Mouse (Mus musculus) liver, embryonic 11.5 days (tissue): ENCODE measurements around the gene H2al2a. TPM values are rescaled to one million over a fixed set of nuclear protein-coding genes. Genes with fewer than 3 reads are reported as not detected.

Experiments
- ATAC-seq: fragments of 200-750 bp; cut with Nextera tagmentation; replicated peaks from 2 replicates; pipeline ENCODE4 v1.8.0; 2017; ENCODE audit warnings: moderate number of reproducible peaks, mild to moderate bottlenecking, moderate TSS enrichment, moderate library complexity; ENCODE audit not compliant: low FRiP score
- DNase-seq: peaks from one replicate; pipeline ENCODE4 v3.0.0-alpha.2; 2017; ENCODE audit warnings: low spot score
- H3K27ac ChIP-seq: fragments of 300-500 bp; sonication (generic); 2 replicates; pipeline ENCODE4 v1.5.1; 2014; ENCODE audit warnings: mild to moderate bottlenecking, low read depth, low read length, control low read depth
- H3K27me3 ChIP-seq: fragments of 300-500 bp; sonication (generic); replicated peaks from 2 replicates; pipeline ENCODE4 v1.6.1; 2014; ENCODE audit warnings: low read length, mixed read lengths; ENCODE audit not compliant: control insufficient read depth, insufficient read depth
- H3K36me3 ChIP-seq: fragments of 300-500 bp; sonication (generic); 2 replicates; pipeline ENCODE4 v1.6.1; 2014; ENCODE audit warnings: mild to moderate bottlenecking, low read length, moderate library complexity, mixed read lengths; ENCODE audit not compliant: control insufficient read depth, insufficient read depth
- H3K4me1 ChIP-seq: fragments of 300-500 bp; sonication (generic); replicated peaks from 2 replicates; pipeline ENCODE4 v1.6.1; 2014; ENCODE audit warnings: low read length, mixed read lengths; ENCODE audit not compliant: control insufficient read depth, insufficient read depth
- H3K4me2 ChIP-seq: fragments of 300-500 bp; sonication (generic); 2 replicates; pipeline ENCODE4 v1.6.1; 2014; ENCODE audit warnings: mild to moderate bottlenecking, control low read depth, moderate library complexity
- H3K4me3 ChIP-seq: fragments of 300-500 bp; sonication (generic); 2 replicates; pipeline ENCODE4 v1.5.1; 2014; ENCODE audit warnings: low read depth, low read length, control low read depth
- H3K9ac ChIP-seq: fragments of 300-500 bp; sonication (generic); 2 replicates; pipeline ENCODE4 v1.6.1; 2014; ENCODE audit warnings: low read depth, low read length, control low read depth
- H3K9me3 ChIP-seq: fragments of 300-500 bp; sonication (generic); 2 replicates; pipeline ENCODE4 v1.6.1; 2016; ENCODE audit warnings: low read length, inconsistent platforms, mixed read lengths; ENCODE audit not compliant: control insufficient read depth
- WGBS: fragments of 180-500 bp; shearing (Covaris S2); extraction: QIAGEN DNeasy Blood & Tissue Kit; methylation state at CpG from one replicate; pipeline ENCODE4 v1.1.7; 2014; 5-methylcytosine and 5-hydroxymethylcytosine counted together
- polyA plus RNA-seq: library from polyadenylated mRNA; unstranded; fragments of >200 nt; fragmentation: Nextera tagmentation; extraction: Ambion mirVana; gene quantifications from 2 replicates; pipeline ENCODE4 v1.2.1, GENCODE M21; 2014

The H2al2a gene
- polyA plus RNA-seq, 1 experiment from 2014 or later = not detected

- no peak for DNase-seq
- H3K36me3 ChIP-seq = no peaks in the 10 kb centered on the region
- H3K4me3 ChIP-seq = no peak overlapping the region
- no peaks in the 10 kb centered on the region for H3K4me1 ChIP-seq
- H3K27ac ChIP-seq = no peak overlapping the region
- ATAC-seq = no peak
- no peaks in the 10 kb centered on the region for H3K9me3 ChIP-seq
- no peak overlapping the region for H3K4me2 ChIP-seq
- no peak overlapping the region for H3K9ac ChIP-seq
- WGBS = 90% methylated on average over 6 of the region's 6 CpGs
- H3K27me3 ChIP-seq = no peaks in the 10 kb centered on the region
Observed at GRCm38 (mm10) chr2:18017321-18017720, 20.6 kb upstream of the H2al2a start.

GRCm38 (mm10) chr2:18016639-18017038, 19.9 kb upstream of the H2al2a start:
- Histone ChIP-seq H3K27me3 (no peaks in the 10 kb centered on the region), H3K4me2 (no peak overlapping the region), H3K27ac (no peak overlapping the region), H3K36me3 (no peaks in the 10 kb centered on the region), H3K9me3 (no peaks in the 10 kb centered on the region), H3K4me1 (no peaks in the 10 kb centered on the region), H3K9ac (no peak overlapping the region), H3K4me3 (no peak overlapping the region)
- ATAC-seq (no peak), DNase-seq (no peak)
- WGBS = 81% methylated on average over 1 of the region's 1 CpGs

GRCm38 (mm10) chr2:18015581-18015980, 18.8 kb upstream of the H2al2a start:
- H3K9me3 ChIP-seq = no peaks in the 10 kb centered on the region
- H3K4me2 ChIP-seq = no peak overlapping the region
- H3K9ac ChIP-seq = no peak overlapping the region
- H3K36me3 ChIP-seq = no peaks in the 10 kb centered on the region
- DNase-seq (no peak), ATAC-seq (no peak)
- no peak overlapping the region for H3K27ac ChIP-seq
- WGBS = 59% methylated on average over 3 of the region's 3 CpGs
- H3K27me3 ChIP-seq = no peaks in the 10 kb centered on the region
- no peaks in the 10 kb centered on the region for H3K4me1 ChIP-seq
- no peak overlapping the region for H3K4me3 ChIP-seq

- no peak for ATAC-seq
- DNase-seq = no peak
- Histone ChIP-seq H3K27me3 (no peaks in the 10 kb centered on the region), H3K4me2 (no peak overlapping the region), H3K9me3 (no peaks in the 10 kb centered on the region), H3K4me1 (no peaks in the 10 kb centered on the region), H3K27ac (no peak overlapping the region), H3K9ac (no peak overlapping the region), H3K36me3 (no peaks in the 10 kb centered on the region), H3K4me3 (no peak overlapping the region)
- WGBS = 87% methylated on average over 3 of the region's 3 CpGs
Observed at GRCm38 (mm10) chr2:18012866-18013265, 16.1 kb upstream of the H2al2a start.

GRCm38 (mm10) chr2:18011226-18011625, 14.5 kb upstream of the H2al2a start:
- H3K27ac ChIP-seq = no peak overlapping the region
- DNase-seq (no peak), ATAC-seq (no peak)
- no peak overlapping the region for H3K9ac ChIP-seq
- no peaks in the 10 kb centered on the region for H3K27me3 ChIP-seq
- no peak overlapping the region for H3K4me3 ChIP-seq
- WGBS = 83% methylated on average over 6 of the region's 6 CpGs
- H3K4me2 ChIP-seq = no peak overlapping the region
- no peaks in the 10 kb centered on the region for H3K36me3 ChIP-seq
- no peaks in the 10 kb centered on the region for H3K9me3 ChIP-seq
- H3K4me1 ChIP-seq = no peaks in the 10 kb centered on the region

- H3K27ac ChIP-seq = no peak overlapping the region
- ATAC-seq = no peak
- H3K4me3 ChIP-seq = no peak overlapping the region
- no peaks in the 10 kb centered on the region for H3K9me3 ChIP-seq
- no peak overlapping the region for H3K9ac ChIP-seq
- H3K27me3 ChIP-seq = no peaks in the 10 kb centered on the region
- WGBS = 34% methylated on average over 8 of the region's 8 CpGs
- DNase-seq = no peak
- no peaks in the 10 kb centered on the region for H3K36me3 ChIP-seq
- no peak overlapping the region for H3K4me2 ChIP-seq
- no peaks in the 10 kb centered on the region for H3K4me1 ChIP-seq
Observed at GRCm38 (mm10) chr2:18005137-18005536, 8.4 kb upstream of the H2al2a start.

GRCm38 (mm10) chr2:18004286-18004685, 7.5 kb upstream of the H2al2a start:
- H3K4me2 ChIP-seq = no peak overlapping the region
- H3K9ac ChIP-seq = no peak overlapping the region
- H3K4me1 ChIP-seq = no peaks in the 10 kb centered on the region
- ATAC-seq = no peak
- H3K4me3 ChIP-seq = no peak overlapping the region
- no peaks in the 10 kb centered on the region for H3K27me3 ChIP-seq
- H3K27ac ChIP-seq = no peak overlapping the region
- DNase-seq = no peak
- no peaks in the 10 kb centered on the region for H3K36me3 ChIP-seq
- WGBS = 82% methylated on average over 4 of the region's 4 CpGs
- no peaks in the 10 kb centered on the region for H3K9me3 ChIP-seq

- Histone ChIP-seq H3K4me2 (no peak overlapping the region), H3K27me3 (no peaks in the 10 kb centered on the region), H3K4me3 (no peak overlapping the region), H3K27ac (no peak overlapping the region), H3K9ac (no peak overlapping the region), H3K4me1 (no peaks in the 10 kb centered on the region), H3K9me3 (no peaks in the 10 kb centered on the region), H3K36me3 (no peaks in the 10 kb centered on the region)
- no peak for ATAC-seq
- WGBS = 80% methylated on average over 3 of the region's 3 CpGs
- no peak for DNase-seq
Observed at GRCm38 (mm10) chr2:18002306-18002705, 5.5 kb upstream of the H2al2a start.

GRCm38 (mm10) chr2:17989562-17989961, 7.2 kb downstream of the H2al2a start:
- no peaks in the 10 kb centered on the region for H3K9me3 ChIP-seq
- no peaks in the 10 kb centered on the region for H3K4me1 ChIP-seq
- H3K36me3 ChIP-seq = no peaks in the 10 kb centered on the region
- H3K9ac ChIP-seq = no peak overlapping the region
- H3K4me2 ChIP-seq = no peak overlapping the region
- H3K27ac ChIP-seq = no peak overlapping the region
- ATAC-seq = no peak
- no peak overlapping the region for H3K4me3 ChIP-seq
- no peaks in the 10 kb centered on the region for H3K27me3 ChIP-seq
- no peak for DNase-seq
